Mouse (Mus musculus) neural tube, embryonic 15.5 days (tissue): Measurements from ENCODE around the gene Ccdc14. TPM values are rescaled to one million over a fixed set of nuclear protein-coding genes. Genes with fewer than 3 reads are reported as not detected.
"Not testable (repeated sequence)": the region's sequence is repeated elsewhere in the genome, so short reads cannot be mapped to it uniquely, and the experiment has no call there.

Source experiments
- ATAC-seq: fragments of 200-750 bp; cut with Nextera tagmentation; 2 replicates; pipeline ENCODE4 v1.8.0; 2017; ENCODE audit warnings: mild to moderate bottlenecking, moderate TSS enrichment, moderate library complexity; ENCODE audit not compliant: low FRiP score
- H3K27ac ChIP-seq: fragments of 300-500 bp; sonication (generic); replicated peaks from 2 replicates; pipeline ENCODE4 v1.5.1; 2015; ENCODE audit warnings: mild to moderate bottlenecking, inconsistent platforms
- H3K27me3 ChIP-seq: fragments of 300-500 bp; sonication (generic); replicated peaks from 2 replicates; pipeline ENCODE4 v1.6.1; 2015; ENCODE audit warnings: inconsistent platforms
- H3K36me3 ChIP-seq: fragments of 300-500 bp; sonication (generic); 2 replicates; pipeline ENCODE4 v1.6.1; 2015; ENCODE audit warnings: inconsistent platforms
- H3K4me1 ChIP-seq: fragments of 300-500 bp; sonication (generic); 2 replicates; pipeline ENCODE4 v1.6.1; 2015; ENCODE audit warnings: inconsistent platforms
- H3K4me2 ChIP-seq: fragments of 300-500 bp; sonication (generic); 2 replicates; pipeline ENCODE4 v1.6.1; 2015; ENCODE audit warnings: inconsistent platforms, mild to moderate bottlenecking, moderate library complexity
- H3K4me3 ChIP-seq: fragments of 300-500 bp; sonication (generic); replicated peaks from 2 replicates; pipeline ENCODE4 v1.5.1; 2015; ENCODE audit warnings: mild to moderate bottlenecking, inconsistent platforms
- H3K9ac ChIP-seq: fragments of 300-500 bp; sonication (generic); replicated peaks from 2 replicates; pipeline ENCODE4 v1.6.1; 2015; ENCODE audit warnings: mild to moderate bottlenecking, inconsistent platforms
- H3K9me3 ChIP-seq: fragments of 300-500 bp; sonication (generic); replicated peaks from 2 replicates; pipeline ENCODE4 v1.6.1; 2016; ENCODE audit warnings: inconsistent platforms
- WGBS: fragments of 180-500 bp; shearing (Covaris S2); methylation state at CpG from one replicate; pipeline ENCODE4 v1.1.7; 2015; ENCODE audit warnings: mixed read lengths; 5-methylcytosine and 5-hydroxymethylcytosine counted together
- polyA plus RNA-seq: library from polyadenylated mRNA; unstranded; fragments of >200 nt; fragmentation: Nextera tagmentation; extraction: Ambion mirVana; gene quantifications from 2 replicates; pipeline ENCODE4 v1.2.1, GENCODE M21; 2015

Ccdc14 gene
- polyA plus RNA-seq, 1 experiment from 2014 or later: 2.9 TPM

GRCm38 (mm10) chr16:34672822-34673221 lies 17.6 kb upstream of the Ccdc14 start:
- H3K4me2 ChIP-seq: no peak overlapping the region

GRCm38 (mm10) chr16:34674365-34674764 lies 16.1 kb upstream of the Ccdc14 start:
- H3K4me3 ChIP-seq: no peak overlapping the region
- H3K9ac ChIP-seq: no peak overlapping the region
- ATAC-seq: no peak
- H3K4me2 ChIP-seq: no peak overlapping the region
- 30% methylated on average over 6 of the region's 6 CpGs for WGBS
- H3K27me3 ChIP-seq: 0 out of 2 replicates have a peak, but pooled peaks cover 4% of the 10 kb centered on the region
- peaks cover 9% of the 10 kb centered on the region for H3K4me1 ChIP-seq
- no peaks in the 10 kb centered on the region for H3K36me3 ChIP-seq
- no peaks in the 10 kb centered on the region for H3K9me3 ChIP-seq
- H3K27ac ChIP-seq: no peak overlapping the region

More at GRCm38 (mm10) chr16:34672822-34673221, 17.6 kb upstream of the Ccdc14 start:
- 64% methylated on average over 3 of the region's 3 CpGs for WGBS
- Histone ChIP-seq H3K4me1 (peaks cover 11% of the 10 kb centered on the region), H3K36me3 (no peaks in the 10 kb centered on the region), H3K27me3 (peaks cover 14% of the 10 kb centered on the region), H3K4me3 (no peak overlapping the region), H3K9ac (no peak overlapping the region), H3K27ac (no peak overlapping the region), H3K9me3 (no peaks in the 10 kb centered on the region)
- no peak for ATAC-seq

- no peaks in the 10 kb centered on the region for H3K27me3 ChIP-seq
- H3K4me1 ChIP-seq: no peaks in the 10 kb centered on the region
- H3K4me2 ChIP-seq: no peak overlapping the region
- H3K36me3 ChIP-seq: no peaks in the 10 kb centered on the region
- H3K9ac ChIP-seq: no peak overlapping the region
- no peak for ATAC-seq
- H3K9me3 ChIP-seq: no peaks in the 10 kb centered on the region
- no peak overlapping the region for H3K4me3 ChIP-seq
- no peak overlapping the region for H3K27ac ChIP-seq
Observed at GRCm38 (mm10) chr16:34681823-34682222, 8.6 kb upstream of the Ccdc14 start.

- WGBS: 76% methylated on average over 3 of the region's 3 CpGs
- 0 out of 2 replicates have a peak overlapping the region, but pooled peaks have one; percentile 87 for H3K27ac ChIP-seq
- peak; percentile 6; the same call in 1 of the 2 replicates for ATAC-seq
Observed at GRCm38 (mm10) chr16:34689879-34690278, 537 bp upstream of the Ccdc14 start.

GRCm38 (mm10) chr16:34691156-34691555 lies 740 bp downstream of the Ccdc14 start:
- peak overlapping the region; percentile 74 for H3K4me3 ChIP-seq
- WGBS: 10% methylated on average over 11 of the region's 11 CpGs
- no peaks in the 10 kb centered on the region for H3K36me3 ChIP-seq
- H3K9me3 ChIP-seq: no peaks in the 10 kb centered on the region
- peak; percentile 33; the same call in 1 of the 2 replicates for ATAC-seq
- H3K27me3 ChIP-seq: no peaks in the 10 kb centered on the region
- peak overlapping the region; percentile 88 for H3K4me2 ChIP-seq
- H3K4me1 ChIP-seq: peaks cover 8% of the 10 kb centered on the region
- H3K9ac ChIP-seq: peak overlapping the region; percentile 65
- H3K27ac ChIP-seq: peak overlapping the region; percentile 87; the same call in 1 of the 2 replicates

More at GRCm38 (mm10) chr16:34689879-34690278, 537 bp upstream of the Ccdc14 start:
- H3K4me2 ChIP-seq: peak overlapping the region; percentile 88
- H3K36me3 ChIP-seq: no peaks in the 10 kb centered on the region
- peak overlapping the region; percentile 74 for H3K4me3 ChIP-seq
- H3K9ac ChIP-seq: no peak overlapping the region
- H3K4me1 ChIP-seq: peaks cover 8% of the 10 kb centered on the region
- H3K9me3 ChIP-seq: no peaks in the 10 kb centered on the region
- no peaks in the 10 kb centered on the region for H3K27me3 ChIP-seq

- Histone ChIP-seq H3K4me1 (peaks cover 8% of the 10 kb centered on the region), H3K4me3 (no peak overlapping the region), H3K9ac (no peak overlapping the region), H3K4me2 (no peak overlapping the region), H3K36me3 (no peaks in the 10 kb centered on the region), H3K27ac (no peak overlapping the region), H3K27me3 (no peaks in the 10 kb centered on the region), H3K9me3 (no peaks in the 10 kb centered on the region)
- WGBS: 97% methylated on average over 6 of the region's 7 CpGs
- no peak for ATAC-seq
Observed at GRCm38 (mm10) chr16:34694477-34694876, 4.1 kb downstream of the Ccdc14 start.

- not testable (repeated sequence) for H3K4me1 ChIP-seq, H3K9ac ChIP-seq, ATAC-seq, H3K27me3 ChIP-seq, H3K36me3 ChIP-seq, H3K4me2 ChIP-seq, H3K9me3 ChIP-seq, H3K27ac ChIP-seq, H3K4me3 ChIP-seq
- WGBS: 69% methylated on average over 3 of the region's 3 CpGs
Observed at GRCm38 (mm10) chr16:34698721-34699120, 8.3 kb downstream of the Ccdc14 start.

GRCm38 (mm10) chr16:34700165-34700827 lies 9.9 kb downstream of the Ccdc14 start:
- no peak overlapping the region for H3K4me3 ChIP-seq
- WGBS: 29% methylated on average over 7 of the region's 7 CpGs
- peak; percentile 74 for ATAC-seq

GRCm38 (mm10) chr16:34700828-34701216 lies 10.4 kb downstream of the Ccdc14 start:
- no peaks in the 10 kb centered on the region; the same call in 1 of the 2 replicates for H3K36me3 ChIP-seq
- H3K27ac ChIP-seq: no peak overlapping the region
- no peak overlapping the region for H3K4me3 ChIP-seq
- no peak for ATAC-seq
- H3K9ac ChIP-seq: no peak overlapping the region
- H3K4me1 ChIP-seq: no peaks in the 10 kb centered on the region
- H3K9me3 ChIP-seq: no peaks in the 10 kb centered on the region
- WGBS: 84% methylated on average over 6 of the region's 6 CpGs
- H3K4me2 ChIP-seq: no peak overlapping the region
- H3K27me3 ChIP-seq: no peaks in the 10 kb centered on the region

More at GRCm38 (mm10) chr16:34700165-34700827, 9.9 kb downstream of the Ccdc14 start:
- Histone ChIP-seq H3K4me2 (no peak overlapping the region), H3K36me3 (no peaks in the 10 kb centered on the region; the same call in 1 of the 2 replicates), H3K27me3 (no peaks in the 10 kb centered on the region), H3K27ac (no peak overlapping the region), H3K4me1 (no peaks in the 10 kb centered on the region), H3K9me3 (no peaks in the 10 kb centered on the region), H3K9ac (no peak overlapping the region)

GRCm38 (mm10) chr16:34706019-34706418 lies 15.6 kb downstream of the Ccdc14 start:
- Histone ChIP-seq H3K27ac (no peak overlapping the region), H3K4me1 (no peaks in the 10 kb centered on the region), H3K27me3 (no peaks in the 10 kb centered on the region), H3K36me3 (peaks cover 5% of the 10 kb centered on the region; the same call in 1 of the 2 replicates), H3K4me2 (no peak overlapping the region), H3K9ac (no peak overlapping the region), H3K9me3 (no peaks in the 10 kb centered on the region), H3K4me3 (no peak overlapping the region)
- 90% methylated on average over 2 of the region's 2 CpGs for WGBS
- ATAC-seq: no peak

GRCm38 (mm10) chr16:34706487-34706946 lies 16.1 kb downstream of the Ccdc14 start:
- Histone ChIP-seq H3K4me1 (no peaks in the 10 kb centered on the region), H3K36me3 (peaks cover 5% of the 10 kb centered on the region; the same call in 1 of the 2 replicates), H3K4me3 (no peak overlapping the region), H3K9ac (no peak overlapping the region), H3K4me2 (no peak overlapping the region), H3K9me3 (no peaks in the 10 kb centered on the region), H3K27ac (no peak overlapping the region), H3K27me3 (no peaks in the 10 kb centered on the region)
- no peak for ATAC-seq
- WGBS: 89% methylated on average over 7 of the region's 7 CpGs

GRCm38 (mm10) chr16:34711481-34711880 lies 21.1 kb downstream of the Ccdc14 start:
- Histone ChIP-seq H3K4me3 (no peak overlapping the region), H3K4me1 (no peaks in the 10 kb centered on the region), H3K4me2 (no peak overlapping the region), H3K9me3 (no peaks in the 10 kb centered on the region), H3K27ac (no peak overlapping the region), H3K27me3 (no peaks in the 10 kb centered on the region), H3K36me3 (peaks cover 5% of the 10 kb centered on the region; the same call in 1 of the 2 replicates), H3K9ac (no peak overlapping the region)
- 80% methylated on average over 3 of the region's 3 CpGs for WGBS
- no peak for ATAC-seq
